Mouse (Mus musculus) limb, embryonic 11.5 days (tissue): Measurements from ENCODE around the gene 6720489N17Rik. TPM values are rescaled to one million over a fixed set of nuclear protein-coding genes. Genes with fewer than 3 reads are reported as not detected.
"Not testable (repeated sequence)": the region's sequence is repeated elsewhere in the genome, so short reads cannot be mapped to it uniquely, and the experiment has no call there.

Experiments used
- ATAC-seq: fragments of 200-750 bp; cut with Nextera tagmentation; 2 replicates; pipeline ENCODE4 v1.8.0; 2017; ENCODE audit warnings: low read depth; ENCODE audit not compliant: insufficient number of reproducible peaks, low FRiP score, low TSS enrichment
- DNase-seq: peaks from one replicate; pipeline ENCODE4 v3.0.0-alpha.2; 2015; ENCODE audit warnings: low spot score
- H3K27ac ChIP-seq: fragments of 300-500 bp; sonication (generic); replicated peaks from 2 replicates; pipeline ENCODE4 v1.5.1; 2014; ENCODE audit warnings: low read depth, mild to moderate bottlenecking, low read length
- H3K27me3 ChIP-seq: fragments of 300-500 bp; sonication (generic); 2 replicates; pipeline ENCODE4 v1.6.1; 2014; ENCODE audit warnings: mild to moderate bottlenecking, low read length, mixed read lengths; ENCODE audit not compliant: control insufficient read depth, insufficient read depth
- H3K36me3 ChIP-seq: fragments of 300-500 bp; sonication (generic); 2 replicates; pipeline ENCODE4 v1.6.1; 2014; ENCODE audit warnings: mild to moderate bottlenecking, low read length, moderate library complexity, mixed read lengths; ENCODE audit not compliant: control insufficient read depth, insufficient read depth
- H3K4me1 ChIP-seq: fragments of 300-500 bp; sonication (generic); 2 replicates; pipeline ENCODE4 v1.6.1; 2014; ENCODE audit warnings: low read length, mixed read lengths; ENCODE audit not compliant: control insufficient read depth, insufficient read depth
- H3K4me2 ChIP-seq: fragments of 300-500 bp; sonication (generic); 2 replicates; pipeline ENCODE4 v1.6.1; 2014; ENCODE audit warnings: low read depth, mild to moderate bottlenecking, moderate library complexity; ENCODE audit not compliant: severe bottlenecking
- H3K4me3 ChIP-seq: fragments of 300-500 bp; sonication (generic); 2 replicates; pipeline ENCODE4 v1.5.1; 2014; ENCODE audit warnings: low read depth, low read length
- H3K9ac ChIP-seq: fragments of 300-500 bp; sonication (generic); 2 replicates; pipeline ENCODE4 v1.6.1; 2014; ENCODE audit warnings: mild to moderate bottlenecking, low read length
- H3K9me3 ChIP-seq: fragments of 300-500 bp; sonication (generic); 2 replicates; pipeline ENCODE4 v1.6.1; 2016; ENCODE audit warnings: low read length; ENCODE audit not compliant: control insufficient read depth
- WGBS: fragments of 180-500 bp; shearing (Covaris S2); extraction: QIAGEN DNeasy Blood & Tissue Kit; methylation state at CpG from one replicate; pipeline ENCODE4 v1.1.7; 2014; 5-methylcytosine and 5-hydroxymethylcytosine counted together
- polyA plus RNA-seq: library from polyadenylated mRNA; unstranded; fragments of >200 nt; fragmentation: Nextera tagmentation; extraction: Ambion mirVana; gene quantifications from 2 replicates; pipeline ENCODE4 v1.2.1, GENCODE M21; 2014

The 6720489N17Rik gene
- polyA plus RNA-seq, result 19.0 and 21.7 TPM in 2 replicates

- H3K4me1 ChIP-seq, H3K27ac ChIP-seq, H3K27me3 ChIP-seq, H3K36me3 ChIP-seq, H3K9me3 ChIP-seq: not testable (repeated sequence)
- DNase-seq (peak; percentile 84), ATAC-seq (peak; percentile 100)
- H3K4me2 ChIP-seq, result peak within 1 kb of the TSS; percentile 40; the same call in 1 of the 2 replicates
- peak within 1 kb of the TSS; percentile 55 for H3K9ac ChIP-seq
- WGBS, result under 1% methylated on average over 15 of the region's 15 CpGs
- H3K4me3 ChIP-seq, result peak within 1 kb of the TSS; percentile 34
Measured at GRCm38 (mm10) chr13:62623577-62624276, at the start of gene 6720489N17Rik. Gene 6720489N17Rik, minus strand, starts transcription at chr13:62624182.

GRCm38 (mm10) chr13:62653369-62653743, 29.4 kb upstream of the 6720489N17Rik start:
- no peaks in the 10 kb centered on the region for H3K9me3 ChIP-seq
- WGBS, result 30% methylated on average over 8 of the region's 8 CpGs
- ATAC-seq, result 0 out of 2 replicates have a peak, but pooled peaks have one; percentile 57

DNA sequence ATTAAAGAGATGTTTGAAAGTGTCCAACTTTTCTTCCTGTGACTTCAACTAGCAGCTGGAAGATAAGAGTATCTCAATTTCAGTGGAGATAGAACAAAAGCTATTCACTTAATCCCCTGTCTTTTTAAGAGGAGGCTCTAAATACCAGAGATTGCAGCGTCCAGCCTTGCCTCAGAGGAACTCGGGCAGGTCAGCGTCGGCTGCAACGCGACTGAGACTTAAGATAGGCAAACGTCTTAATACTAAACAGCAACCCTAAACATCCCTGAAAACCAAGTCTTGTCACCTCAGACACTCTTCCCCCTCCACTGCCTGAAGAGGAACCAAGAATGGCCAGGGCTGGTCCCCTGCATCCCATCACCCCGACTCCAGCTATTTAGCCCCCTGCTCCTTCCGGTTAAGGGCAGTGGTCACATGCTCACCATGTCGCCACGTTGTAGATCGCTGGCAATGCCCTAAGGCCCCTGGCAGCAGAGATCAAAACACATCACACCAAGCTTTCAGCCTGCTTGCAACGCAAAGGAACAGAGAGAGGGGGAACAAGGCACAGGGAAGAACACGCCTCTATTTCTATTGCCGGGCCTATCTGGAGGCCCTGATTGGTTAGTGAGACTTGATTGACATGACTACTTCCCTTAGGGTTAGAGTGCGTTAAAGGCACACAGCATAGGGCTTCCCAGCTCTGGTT, 28.8 kb upstream of the 6720489N17Rik start:
- WGBS, result 2% methylated on average over 16 of the region's 16 CpGs
- peak overlapping the region; percentile 45 for H3K4me3 ChIP-seq
- H3K4me1 ChIP-seq, H3K36me3 ChIP-seq, H3K9me3 ChIP-seq, H3K27ac ChIP-seq, H3K27me3 ChIP-seq: not testable (repeated sequence)
- ATAC-seq (peak; percentile 93), DNase-seq (peak; percentile 71)
- H3K4me2 ChIP-seq, result peak overlapping the region; percentile 43
- H3K9ac ChIP-seq, result peak overlapping the region; percentile 43; the same call in 1 of the 2 replicates

More at GRCm38 (mm10) chr13:62653369-62653743, 29.4 kb upstream of the 6720489N17Rik start:
- Histone ChIP-seq H3K9ac (no peak overlapping the region), H3K4me1 (no peaks in the 10 kb centered on the region), H3K27me3 (no peaks in the 10 kb centered on the region), H3K27ac (no peak overlapping the region), H3K4me3 (peak overlapping the region; percentile 45), H3K36me3 (no peaks in the 10 kb centered on the region), H3K4me2 (peak overlapping the region; percentile 43; the same call in 1 of the 2 replicates)
- no peak for DNase-seq

DNA sequence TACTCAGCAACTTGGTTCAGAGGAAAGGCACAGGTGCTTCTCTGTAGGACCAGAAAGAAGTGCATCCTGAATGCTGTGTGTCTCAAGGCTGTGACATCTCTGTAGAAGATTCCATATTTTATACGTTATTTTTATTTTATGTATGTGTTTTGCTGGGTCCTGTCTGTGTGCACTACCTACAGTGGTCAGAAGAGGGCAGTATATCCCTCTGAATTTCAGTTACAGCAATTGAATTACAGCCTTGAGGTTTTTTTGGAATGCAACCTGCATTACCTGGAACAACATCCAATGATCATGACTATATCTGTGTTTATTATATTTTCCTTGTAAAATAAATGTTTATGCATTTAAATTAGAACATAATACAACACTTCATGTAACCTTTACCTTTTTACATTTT, 3.1 kb upstream of the 6720489N17Rik start:
- not testable (repeated sequence) for ATAC-seq
- peak; percentile 65 for DNase-seq

GRCm38 (mm10) chr13:62624277-62624665, 289 bp upstream of the 6720489N17Rik start:
- peak overlapping the region; percentile 40; the same call in 1 of the 2 replicates for H3K4me2 ChIP-seq
- peak overlapping the region; percentile 34; the same call in 1 of the 2 replicates for H3K4me3 ChIP-seq
- not testable (repeated sequence) for H3K36me3 ChIP-seq, H3K9me3 ChIP-seq, ATAC-seq, H3K4me1 ChIP-seq, H3K27ac ChIP-seq, H3K9ac ChIP-seq, H3K27me3 ChIP-seq
- WGBS, result 8% methylated on average over 7 of the region's 7 CpGs
- DNase-seq, result peak; percentile 21

More for the DNA sequence above, 3.1 kb upstream of the 6720489N17Rik start:
- H3K36me3 ChIP-seq, H3K4me3 ChIP-seq, H3K27me3 ChIP-seq, H3K4me2 ChIP-seq, H3K9me3 ChIP-seq, H3K27ac ChIP-seq, H3K9ac ChIP-seq, H3K4me1 ChIP-seq: not testable (repeated sequence)
- 49% methylated on average over 1 of the region's 1 CpGs for WGBS

GRCm38 (mm10) chr13:62617449-62617848, 6.5 kb downstream of the 6720489N17Rik start:
- H3K27ac ChIP-seq, H3K9me3 ChIP-seq, H3K36me3 ChIP-seq, H3K4me1 ChIP-seq, H3K4me3 ChIP-seq, DNase-seq, H3K4me2 ChIP-seq, H3K27me3 ChIP-seq, H3K9ac ChIP-seq, ATAC-seq: not testable (repeated sequence)
- 93% methylated on average over 4 of the region's 4 CpGs for WGBS

DNA sequence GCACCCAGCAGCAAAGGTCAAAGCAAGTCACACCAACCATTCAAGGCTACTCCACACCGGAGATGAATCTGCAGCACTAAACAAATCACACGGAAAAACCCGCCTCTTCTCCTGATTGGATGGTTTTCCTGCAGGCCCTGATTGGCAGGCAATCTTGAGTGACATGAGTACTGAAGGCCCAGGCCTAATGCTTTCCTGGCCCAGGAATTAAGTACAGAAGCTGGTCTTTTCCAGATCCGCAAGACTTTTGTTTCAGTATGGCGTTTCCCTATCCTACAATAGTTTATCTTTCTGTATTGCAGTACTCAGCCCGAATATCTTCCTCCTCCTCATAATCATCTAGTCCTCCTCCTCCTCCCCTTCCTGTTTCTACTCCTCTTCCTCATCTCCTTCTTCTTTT, 52.9 kb downstream of the 6720489N17Rik start, which contains the start of gene Zfp934:
Gene Zfp934, minus strand, starts transcription at position 101 of the 400 bp plus-strand sequence.
- 94% methylated on average over 2 of the region's 6 CpGs for WGBS
- H3K4me1 ChIP-seq, H3K36me3 ChIP-seq, H3K27me3 ChIP-seq, H3K9ac ChIP-seq, H3K9me3 ChIP-seq, H3K27ac ChIP-seq, H3K4me2 ChIP-seq, ATAC-seq, DNase-seq, H3K4me3 ChIP-seq: not testable (repeated sequence)

DNA sequence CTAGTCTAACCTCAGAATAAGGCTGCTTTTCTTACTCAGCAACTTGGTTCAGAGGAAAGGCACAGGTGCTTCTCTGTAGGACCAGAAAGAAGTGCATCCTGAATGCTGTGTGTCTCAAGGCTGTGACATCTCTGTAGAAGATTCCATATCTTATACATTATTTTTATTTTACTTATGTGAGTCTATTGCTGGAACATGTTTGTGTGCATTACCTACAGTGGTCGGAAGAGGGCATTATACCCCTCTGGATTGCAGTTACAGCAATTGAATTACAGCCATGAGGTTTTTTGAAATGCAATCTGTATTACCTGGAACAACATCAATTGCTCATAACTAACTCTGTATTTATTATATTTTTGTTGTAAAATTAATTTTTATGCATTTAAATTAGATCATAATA, 62.3 kb downstream of the 6720489N17Rik start:
- H3K36me3 ChIP-seq, H3K27me3 ChIP-seq, H3K27ac ChIP-seq, H3K9me3 ChIP-seq, DNase-seq, ATAC-seq, H3K4me2 ChIP-seq, H3K4me1 ChIP-seq, H3K9ac ChIP-seq, H3K4me3 ChIP-seq: not testable (repeated sequence)
- 35% methylated on average over 1 of the region's 1 CpGs for WGBS
